10 mouse cellular contexts compared by ENCODE assay signal in the genomic region with DNA sequence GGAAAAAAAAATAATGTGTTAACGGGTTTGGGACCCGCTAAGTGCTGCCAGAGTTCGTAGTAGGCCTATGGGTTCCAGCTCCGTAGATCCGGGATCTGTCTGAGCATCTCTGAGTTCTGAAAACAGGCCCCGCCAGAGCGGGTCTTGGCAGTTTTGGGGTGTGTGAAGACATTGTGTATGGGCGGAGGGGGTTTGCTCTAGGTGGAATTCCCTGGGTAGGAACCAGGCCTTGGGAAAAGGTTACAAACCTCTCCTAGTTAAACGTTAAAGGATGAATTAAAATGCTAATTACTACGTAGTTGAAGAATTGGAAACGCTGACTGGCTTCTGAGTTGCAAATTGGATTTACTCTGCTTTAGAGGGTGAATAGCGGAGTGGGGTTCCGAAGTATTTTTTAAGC. TPM values are rescaled to one million over a fixed set of nuclear protein-coding genes. Genes with fewer than 3 reads are reported as not detected.
DNase-seq lines count a peak whose midpoint lies in the region; ATAC-seq lines count a peak whose summit lies in the region.
"Had no signal": no experiment of that assay in that cellular context is flagged by ENCODE, and none has a peak within 500 bp of the region (broad histone marks: within the 10 kb centered on the region; RNA-seq: fewer than 3 reads in every experiment).

No protein-coding gene starts in this region.

- H3K4me1 ChIP-seq in heart, embryonic 10.5 days = peaks cover 34% of the 10 kb centered on the region
- H3K4me1 ChIP-seq in hindbrain, embryonic 12.5 days = peaks cover 26% of the 10 kb centered on the region
- H3K4me1 ChIP-seq in midbrain, embryonic 16.5 days (ENCODE audit: control insufficient read depth, insufficient read depth, low read length) = peaks cover 9% of the 10 kb centered on the region

- peak overlapping the region; percentile 65 for H3K4me2 ChIP-seq in hindbrain, embryonic 12.5 days (replicated peaks)
- peak overlapping the region; percentile 67 for H3K4me2 ChIP-seq in midbrain, embryonic 16.5 days (ENCODE audit: low read length)

- ATAC-seq in hindbrain, embryonic 12.5 days (ENCODE audit: low FRiP score) = no peak
- no peak for ATAC-seq in midbrain, embryonic 16.5 days

- 0 out of 2 replicates have a peak, but pooled peaks cover 7% of the 10 kb centered on the region for H3K36me3 ChIP-seq in heart, embryonic 10.5 days
- H3K36me3 ChIP-seq in hindbrain, embryonic 12.5 days = 0 out of 2 replicates have a peak, but pooled peaks cover 4% of the 10 kb centered on the region
- H3K36me3 ChIP-seq in midbrain, embryonic 16.5 days (ENCODE audit: control insufficient read depth, insufficient read depth, low read length) = no peaks in the 10 kb centered on the region
- H3K36me3 ChIP-seq: liver, embryonic 13.5 days had no signal

- peaks cover 98% of the 10 kb centered on the region for H3K27me3 ChIP-seq in heart, embryonic 10.5 days (ENCODE audit: insufficient read depth, poor library complexity, severe bottlenecking)
- H3K27me3 ChIP-seq in hindbrain, embryonic 12.5 days = peaks cover 30% of the 10 kb centered on the region
- H3K27me3 ChIP-seq in midbrain, embryonic 16.5 days (ENCODE audit: control insufficient read depth, insufficient read depth, low read depth, low read length) = peaks cover 18% of the 10 kb centered on the region

- peak overlapping the region; percentile 90 for H3K27ac ChIP-seq in heart, embryonic 10.5 days
- H3K27ac ChIP-seq in hindbrain, embryonic 12.5 days = peak overlapping the region; percentile 94
- peak overlapping the region; percentile 91 for H3K27ac ChIP-seq in midbrain, embryonic 16.5 days (ENCODE audit: low read length)
- H3K27ac ChIP-seq: liver, embryonic 13.5 days had no signal

- no peak for DNase-seq in heart, embryonic 10.5 days (ENCODE audit: low spot score)
- DNase-seq in heart, postnatal 25 days (ENCODE audit: low spot score) = no peak
- peak; percentile 50 for DNase-seq in R1 (ENCODE audit: low read depth, low spot score)
- DNase-seq in frontal cortex, adult 2 months (ENCODE audit: extremely low spot score in 1 of 2, low spot score in 1 of 2) = no peak
- no peak for DNase-seq in thymus, postnatal 25 days
- DNase-seq in gastrocnemius, adult 18-20 months (ENCODE audit: low spot score) = no peak
- DNase-seq: liver, embryonic 13.5 days; thymus, postnatal 36 days had no signal

- intact Hi-C loops in heart, postnatal 25 days (cut with DNase I) = loop anchor here (10.0 kb wide), 1 partner anchor 405 kb away; no protein-coding TSS in a partner anchor

- H3K4me3 ChIP-seq in heart, embryonic 10.5 days = peak overlapping the region; percentile 80
- peak overlapping the region; percentile 75 for H3K4me3 ChIP-seq in hindbrain, embryonic 12.5 days
- H3K4me3 ChIP-seq in midbrain, embryonic 16.5 days (ENCODE audit: low read depth, low read length) = peak overlapping the region; percentile 65

- H3K9me3 ChIP-seq in heart, embryonic 10.5 days = no peaks in the 10 kb centered on the region
- H3K9me3 ChIP-seq in hindbrain, embryonic 12.5 days (replicated peaks) = no peaks in the 10 kb centered on the region
- H3K9me3 ChIP-seq in midbrain, embryonic 16.5 days (replicated peaks; ENCODE audit: control insufficient read depth, low read length, poor library complexity, severe bottlenecking) = no peaks in the 10 kb centered on the region
- H3K9me3 ChIP-seq: liver, embryonic 13.5 days had no signal

- H3K9ac ChIP-seq in hindbrain, embryonic 12.5 days = peak overlapping the region; percentile 86
- peak overlapping the region; percentile 85 for H3K9ac ChIP-seq in midbrain, embryonic 16.5 days (ENCODE audit: low read depth, low read length)
- H3K9ac ChIP-seq: liver, embryonic 13.5 days had no signal

- under 1% methylated on average over 13 of the region's 13 CpGs for WGBS in heart, embryonic 10.5 days
- WGBS in hindbrain, embryonic 12.5 days = 1% methylated on average over 13 of the region's 13 CpGs
- 1% methylated on average over 13 of the region's 13 CpGs for WGBS in midbrain, embryonic 16.5 days

RNA-seq across cellular contexts. Expression of gene Irx2, which starts 1.2 kb away (rescaled TPM):
- polyA plus RNA-seq in heart, embryonic 10.5 days (2016; fragmentation: Nextera tagmentation; extraction: Ambion mirVana) = 10.1 and 12.8 TPM in 2 replicates
- 1 to 10 TPM; 4.5 to 5.0 TPM for total RNA-seq in heart, postnatal 25 days (2021)
- 62.7 and 67.2 TPM in 2 replicates for polyA plus RNA-seq in hindbrain, embryonic 12.5 days (2016; fragmentation: Nextera tagmentation; extraction: Ambion mirVana)
- 33.3 and 34.0 TPM in 2 replicates for polyA plus RNA-seq in midbrain, embryonic 16.5 days (2015; fragmentation: Nextera tagmentation; extraction: Ambion mirVana)
- 0.06 and 0.20 TPM in 2 replicates for polyA plus RNA-seq in frontal cortex, adult 2 months (2012; rRNA removed)
- total RNA-seq in gastrocnemius, adult 18-20 months (2021) = not detected
